Comparison of ENCODE assay signal across 14 mouse cellular contexts in the genomic region with DNA sequence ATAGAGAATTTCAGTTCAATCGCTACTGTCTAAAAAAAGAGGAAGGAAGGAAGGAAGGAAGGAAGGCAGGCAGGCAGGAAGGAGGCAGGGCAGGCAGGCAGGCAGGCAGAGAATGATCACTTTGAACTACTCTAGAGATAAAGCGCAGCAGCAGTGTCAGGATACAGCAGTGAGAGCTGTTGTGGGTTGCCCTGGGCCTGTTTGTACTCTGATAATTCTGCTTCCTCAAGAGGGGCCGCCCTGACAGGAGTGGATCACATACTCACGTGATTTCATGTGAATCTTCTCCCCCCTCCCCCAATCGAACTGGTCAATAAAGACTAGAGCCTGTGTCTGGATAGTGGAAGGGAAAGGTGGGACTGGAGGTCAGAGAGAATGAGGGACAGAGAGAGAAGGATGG. TPM values are rescaled to one million over a fixed set of nuclear protein-coding genes. Genes with fewer than 3 reads are reported as not detected.
DNase-seq lines count a peak whose midpoint lies in the region; ATAC-seq and TF ChIP-seq lines count a peak whose summit lies in the region.
"Had no signal": no experiment of that assay in that cellular context is flagged by ENCODE, and none has a peak within 500 bp of the region (broad histone marks: within the 10 kb centered on the region; RNA-seq: fewer than 3 reads in every experiment).

No protein-coding gene starts in this region.

- no peaks in the 10 kb centered on the region for H3K27me3 ChIP-seq in kidney, embryonic 15.5 days
- H3K27me3 ChIP-seq in CH12.LX (replicated peaks): no peaks in the 10 kb centered on the region
- H3K27me3 ChIP-seq in thymus, adult 2 months (ENCODE audit: control insufficient read depth, insufficient read depth, low read length): no peaks in the 10 kb centered on the region
- H3K27me3 ChIP-seq: midbrain, embryonic 12.5 days had no signal

- 49% methylated on average over 5 of the region's 5 CpGs for WGBS in kidney, embryonic 15.5 days
- 7% methylated on average over 5 of the region's 5 CpGs for WGBS in thymus, adult 2 months

- no peak overlapping the region for H3K4me3 ChIP-seq in kidney, embryonic 15.5 days (replicated peaks)
- H3K4me3 ChIP-seq in CH12.LX (replicated peaks in 1 of 3; ENCODE audit: low read depth in 2 of 3, low read length in 2 of 3, poor library complexity in 1 of 3): no peak overlapping the region
- H3K4me3 ChIP-seq in thymus, adult 2 months (ENCODE audit: control insufficient read depth, insufficient read depth, low read length): no peak overlapping the region
- H3K4me3 ChIP-seq: midbrain, embryonic 12.5 days had no signal

- no peaks in the 10 kb centered on the region for H3K79me2 ChIP-seq in CH12.LX (replicated peaks; ENCODE audit: control insufficient read depth, extremely low read depth, insufficient read depth, poor library complexity, severe bottlenecking)

- no peak for TF ChIP-seq RAD21 in CH12.LX (IDR thresholded peaks at IDR 0.05; ENCODE audit: low read depth, low read length)

- no peak overlapping the region for H3K9ac ChIP-seq in kidney, embryonic 15.5 days
- no peak overlapping the region for H3K9ac ChIP-seq in CH12.LX (ENCODE audit: insufficient read depth, low read depth)
- H3K9ac ChIP-seq: midbrain, embryonic 12.5 days had no signal

- no peak for TF ChIP-seq POLR2A in CH12.LX (IDR thresholded peaks at IDR 0.05; ENCODE audit: low read depth, low read length)
- no peak for TF ChIP-seq POLR2A in thymus, adult 2 months (IDR thresholded peaks at IDR 0.05; ENCODE audit: control insufficient read depth, extremely low read depth, insufficient read depth, low read length, poor library complexity)

- no peak for ATAC-seq in kidney, embryonic 15.5 days (replicated peaks; ENCODE audit: low FRiP score)

- no peak for TF ChIP-seq CTCF in CH12.LX (conservative IDR thresholded peaks at IDR 0.05 in 1 of 2, IDR thresholded peaks at IDR 0.05 in 1 of 2; ENCODE audit: low read depth in 2 of 2, low read length in 2 of 2)
- no peak for TF ChIP-seq CTCF in thymus, adult 2 months (IDR thresholded peaks at IDR 0.05; ENCODE audit: borderline replicate concordance, control insufficient read depth, extremely low read depth, insufficient read depth, low read length, poor library complexity)

- TF ChIP-seq EP300 in CH12.LX (IDR thresholded peaks at IDR 0.05; ENCODE audit: low read length): no peak

- peak overlapping the region; percentile 48; the same call in 1 of the 2 replicates for H3K27ac ChIP-seq in kidney, embryonic 15.5 days
- H3K27ac ChIP-seq in CH12.LX (ENCODE audit: insufficient read depth, low read depth): no peak overlapping the region
- H3K27ac ChIP-seq in thymus, adult 2 months (ENCODE audit: control insufficient read depth, insufficient read depth, low read length): peak overlapping the region; percentile 65
- H3K27ac ChIP-seq: midbrain, embryonic 12.5 days had no signal

- no peaks in the 10 kb centered on the region for H3K36me3 ChIP-seq in kidney, embryonic 15.5 days
- peaks cover 2 to 3% of the 10 kb centered on the region in 2 experiments for H3K36me3 ChIP-seq in CH12.LX (replicated peaks in 1 of 2; ENCODE audit: control insufficient read depth in 1 of 2, insufficient read depth in 1 of 2, low read length in 1 of 2)
- no peaks in the 10 kb centered on the region for H3K36me3 ChIP-seq in thymus, adult 2 months (ENCODE audit: control insufficient read depth, insufficient read depth, low read length)
- H3K36me3 ChIP-seq: midbrain, embryonic 12.5 days had no signal

- DNase-seq in kidney, postnatal 10 days: no peak
- no peak for DNase-seq in CH12.LX (ENCODE audit: extremely low read depth)
- peak; percentile 58 for DNase-seq in liver
- peak; percentile 45 for DNase-seq in thymus, adult 2 months
- no peak for DNase-seq in retina, postnatal 1 day
- no peak for DNase-seq in layer of hippocampus, postnatal 14 days (ENCODE audit: low spot score in 2 of 2)
- no peak for DNase-seq in heart, adult 11 months
- DNase-seq: adrenal gland, postnatal 10 days; cerebellum, adult 18-20 months; heart, postnatal 36 days; kidney, adult 9 months had no signal

- H3K9me3 ChIP-seq in kidney, embryonic 15.5 days (replicated peaks): no peaks in the 10 kb centered on the region
- no peaks in the 10 kb centered on the region for H3K9me3 ChIP-seq in CH12.LX (replicated peaks; ENCODE audit: low read length)
- H3K9me3 ChIP-seq: midbrain, embryonic 12.5 days had no signal

- H3K4me2 ChIP-seq in kidney, embryonic 15.5 days: no peak overlapping the region
- no peak overlapping the region for H3K4me2 ChIP-seq in CH12.LX (ENCODE audit: insufficient read depth, low read depth, poor library complexity, severe bottlenecking)
- H3K4me2 ChIP-seq: midbrain, embryonic 12.5 days had no signal

- dilution Hi-C loops in CH12.LX (cut with MboI; ENCODE audit: extremely low pct_ligation_motif_present, extremely low pct_unique_long_range_greater_than_20kb, low sequenced_read_pairs): no loop called here

- in situ Hi-C loops in CH12.LX (cut with MboI; ENCODE audit: low pct_ligation_motif_present, low pct_unique_long_range_greater_than_20kb, low sequenced_read_pairs): no loop called here

- H3K4me1 ChIP-seq in kidney, embryonic 15.5 days: peaks cover 14% of the 10 kb centered on the region
- peaks cover 18 to 42% of the 10 kb centered on the region in 2 experiments for H3K4me1 ChIP-seq in CH12.LX (ENCODE audit: control insufficient read depth in 1 of 2, insufficient read depth in 2 of 2)
- H3K4me1 ChIP-seq in thymus, adult 2 months (replicated peaks; ENCODE audit: control insufficient read depth, insufficient read depth, low read length): peaks cover 26% of the 10 kb centered on the region

TF ChIP-seq in CH12.LX, 34 proteins besides CTCF, POLR2A, EP300 and RAD21:
- TF ChIP-seq NELFE (IDR thresholded peaks at IDR 0.05; ENCODE audit: low read depth, low read length): no peak
- peak; percentile 10; the same call in 1 of the 2 replicates for TF ChIP-seq BHLHE40 (IDR thresholded peaks at IDR 0.05; ENCODE audit: low read depth, low read length)

RNA-seq across cellular contexts. Expression of a gene that starts 34.4 kb away (rescaled TPM):
- 2.9 TPM in 2 replicates for polyA plus RNA-seq in kidney, embryonic 15.5 days (2015; fragmentation: Nextera tagmentation; extraction: Ambion mirVana)
- 0.67 and 2.6 TPM in 2 replicates for total RNA-seq in CH12.LX (2012; rRNA removed)
- 2.0 and 3.0 TPM in 2 replicates for total RNA-seq in CH12.LX (2014; rRNA removed)
- polyA plus RNA-seq in CH12.LX (2012; ENCODE audit: insufficient read length, low read depth): 0.12 and 0.26 TPM in 2 replicates
- 6.9 TPM in 2 replicates for polyA plus RNA-seq in thymus, adult 2 months (2012; rRNA removed)
- total RNA-seq in layer of hippocampus, postnatal 14 days (2021): 10 to 100 TPM in 1 of 2 experiments, 1 to 10 TPM in 1; 6.9 to 13.4 TPM
- total RNA-seq: heart, postnatal 36 days; neutrophil, adult 5-6 weeks had no signal

RNA-seq across cellular contexts. Expression of a gene that starts 43.2 kb away (rescaled TPM):
- 12.4 and 12.5 TPM in 2 replicates for polyA plus RNA-seq in kidney, embryonic 15.5 days (2015; fragmentation: Nextera tagmentation; extraction: Ambion mirVana)
- total RNA-seq in CH12.LX (2012; rRNA removed) (17.2 and 39.3 TPM in 2 replicates), CH12.LX (2014; rRNA removed) (7.2 and 8.7 TPM in 2 replicates)
- 8.7 and 10.9 TPM in 2 replicates for polyA plus RNA-seq in CH12.LX (2012; ENCODE audit: insufficient read length, low read depth)
- 98.7 and 119 TPM in 2 replicates for polyA plus RNA-seq in thymus, adult 2 months (2012; rRNA removed)
- total RNA-seq in layer of hippocampus, postnatal 14 days (2021): 100 to 1,000 TPM; 236 to 242 TPM

Comparison
In these comparisons a context has a peak if more than half of its experiments do, and no peak if none do; other contexts are left out.
1. DNase-seq: peak in liver (single experiment) and thymus, adult 2 months (single experiment); none in kidney, postnatal 10 days (single experiment), CH12.LX (single experiment), retina, postnatal 1 day (single experiment), layer of hippocampus, postnatal 14 days (0 of 2) and heart, adult 11 months (single experiment).